Mouse (Mus musculus) gastrocnemius, adult 2 months (tissue): ENCODE data around the gene Cdkl5. TPM values are rescaled to one million over a fixed set of nuclear protein-coding genes. Genes with fewer than 3 reads are reported as not detected.
"Not testable (repeated sequence)": the region's sequence is repeated elsewhere in the genome, so short reads cannot be mapped to it uniquely, and the experiment has no call there.

Experiments used
- DNase-seq: peaks from one replicate; pipeline ENCODE4 v3.0.0; 2022
- H3K27ac ChIP-seq: fragments of 200-600 bp; 2 replicates; pipeline ENCODE4 v1.8.1; 2022; ENCODE audit warnings: mild to moderate bottlenecking
- H3K4me3 ChIP-seq: fragments of 200-600 bp; 2 replicates; pipeline ENCODE4 v1.8.1; 2022; ENCODE audit warnings: mild to moderate bottlenecking, moderate library complexity
- CTCF ChIP-seq: fragments of 200-600 bp; IDR thresholded peaks from 2 replicates; pipeline ENCODE4 v1.8.1; 2022; ENCODE audit warnings: antibody characterized with exemption, mild to moderate bottlenecking, moderate library complexity
- intact Hi-C: fragments of 180-260 bp; cut with DNase I; formaldehyde crosslinking; loops from one replicate; pipeline ENCODE4 v1.15.1; 2025
- total RNA-seq, 2 experiments: library from RNA; stranded (reverse); gene quantifications; 2 replicates each; pipeline ENCODE4 v1.2.3; 2021

The Cdkl5 gene
- total RNA-seq, 2 experiments from 2014 or later: 0.69 to 1.8 TPM

- no peak for TF ChIP-seq CTCF
- DNase-seq: no peak
- Histone ChIP-seq H3K4me3 (no peak overlapping the region), H3K27ac (no peak overlapping the region)
- intact Hi-C loops: no loop called here
These were observed 89.3 kb downstream of the Cdkl5 start for GRCm38 (mm10) chrX:160905041-160905678.

- no peak for DNase-seq
- no peak for TF ChIP-seq CTCF
- no peak overlapping the region for H3K4me3 ChIP-seq
- intact Hi-C loops: no loop called here
- H3K27ac ChIP-seq: no peak overlapping the region
These were observed 93.4 kb downstream of the Cdkl5 start for GRCm38 (mm10) chrX:160901118-160901517.

GRCm38 (mm10) chrX:160892077-160892476 is 102.4 kb downstream of the Cdkl5 start:
- TF ChIP-seq CTCF: no peak
- Histone ChIP-seq H3K4me3 (no peak overlapping the region), H3K27ac (no peak overlapping the region)
- intact Hi-C loops: no loop called here
- no peak for DNase-seq

GRCm38 (mm10) chrX:160886301-160886700 is 108.2 kb downstream of the Cdkl5 start:
- intact Hi-C loops: no loop called here
- TF ChIP-seq CTCF: no peak

GRCm38 (mm10) chrX:160866576-160866975 is 127.9 kb downstream of the Cdkl5 start:
- Histone ChIP-seq H3K27ac (no peak overlapping the region), H3K4me3 (no peak overlapping the region)
- intact Hi-C loops: no loop called here
- TF ChIP-seq CTCF: no peak
- DNase-seq: no peak

More at GRCm38 (mm10) chrX:160886301-160886700, 108.2 kb downstream of the Cdkl5 start:
- no peak for DNase-seq
- Histone ChIP-seq H3K4me3 (no peak overlapping the region), H3K27ac (no peak overlapping the region)

GRCm38 (mm10) chrX:160865022-160865421 is 129.5 kb downstream of the Cdkl5 start:
- Histone ChIP-seq H3K27ac (no peak overlapping the region), H3K4me3 (no peak overlapping the region)
- no peak for TF ChIP-seq CTCF
- intact Hi-C loops: no loop called here
- DNase-seq: no peak

GRCm38 (mm10) chrX:160863689-160864383 is 130.7 kb downstream of the Cdkl5 start:
- Histone ChIP-seq H3K27ac (no peak overlapping the region), H3K4me3 (no peak overlapping the region)
- TF ChIP-seq CTCF: no peak
- no peak for DNase-seq
- intact Hi-C loops: no loop called here

GRCm38 (mm10) chrX:160808226-160808625 is 186.3 kb downstream of the Cdkl5 start:
- TF ChIP-seq CTCF: no peak

GRCm38 (mm10) chrX:160804409-160805150 is 189.9 kb downstream of the Cdkl5 start:
- intact Hi-C loops: no loop called here
- no peak for TF ChIP-seq CTCF
- no peak for DNase-seq
- Histone ChIP-seq H3K27ac (no peak overlapping the region), H3K4me3 (no peak overlapping the region)

More at GRCm38 (mm10) chrX:160808226-160808625, 186.3 kb downstream of the Cdkl5 start:
- intact Hi-C loops: no loop called here
- H3K4me3 ChIP-seq: no peak overlapping the region
- no peak overlapping the region for H3K27ac ChIP-seq
- no peak for DNase-seq

GRCm38 (mm10) chrX:160794920-160795319 is 199.6 kb downstream of the Cdkl5 start:
- intact Hi-C loops: no loop called here
- H3K27ac ChIP-seq: no peak overlapping the region
- TF ChIP-seq CTCF: no peak
- DNase-seq: no peak
- H3K4me3 ChIP-seq: no peak overlapping the region

GRCm38 (mm10) chrX:160782276-160782675 is 212.2 kb downstream of the Cdkl5 start:
- no peak for TF ChIP-seq CTCF
- no peak overlapping the region for H3K27ac ChIP-seq
- no peak for DNase-seq
- intact Hi-C loops: no loop called here
- H3K4me3 ChIP-seq: no peak overlapping the region

GRCm38 (mm10) chrX:160773033-160773432 is 221.5 kb downstream of the Cdkl5 start:
- H3K4me3 ChIP-seq: no peak overlapping the region
- TF ChIP-seq CTCF: no peak
- intact Hi-C loops: no loop called here
- no peak overlapping the region for H3K27ac ChIP-seq
- no peak for DNase-seq

- intact Hi-C loops: loop anchor here (10.0 kb wide), 1 partner anchor 265 kb away; the partner anchor contains the start of gene Phka2
- H3K27ac ChIP-seq: not testable (repeated sequence)
These were observed 224.9 kb downstream of the Cdkl5 start for GRCm38 (mm10) chrX:160769622-160770021.

More at GRCm38 (mm10) chrX:160769622-160770021, 224.9 kb downstream of the Cdkl5 start:
- DNase-seq, H3K4me3 ChIP-seq: not testable (repeated sequence)
